Mouse (Mus musculus): ENCODE measurements at regions not wholly inside any gene's neighbourhood (a gene's known extent, or its start where the extent isn't known, plus 50 kb on each side); places are given as distances from the start of the nearest gene placed in this dataset.

- no peak overlapping the region for H3K27ac ChIP-seq (ENCODE audit: low read depth, low read length)
- H3K9me3 ChIP-seq (ENCODE audit: low read length): no peaks in the 10 kb centered on the region
- 48% methylated on average over 1 of the region's 1 CpGs for WGBS
- no peaks in the 10 kb centered on the region for H3K4me1 ChIP-seq (ENCODE audit: insufficient read depth)
- DNase-seq: no peak
- no peaks in the 10 kb centered on the region for H3K36me3 ChIP-seq (ENCODE audit: insufficient read depth)
- H3K9ac ChIP-seq: no peak overlapping the region
- TF ChIP-seq CTCF (IDR thresholded peaks at IDR 0.05; ENCODE audit: low read depth): no peak
- H3K4me2 ChIP-seq (ENCODE audit: low read depth): no peak overlapping the region
- no peaks in the 10 kb centered on the region for H3K27me3 ChIP-seq (ENCODE audit: insufficient read depth, low read length)
- no peak for ATAC-seq
- H3K4me3 ChIP-seq (ENCODE audit: low read depth, low read length): no peak overlapping the region
Observed at GRCm38 (mm10) chr9:84837498-84837897, 475.1 kb upstream of the Gm11114 start.

- no peaks in the 10 kb centered on the region for H3K36me3 ChIP-seq (ENCODE audit: insufficient read depth)
- H3K4me1 ChIP-seq (ENCODE audit: insufficient read depth): no peaks in the 10 kb centered on the region
- TF ChIP-seq CTCF (IDR thresholded peaks at IDR 0.05; ENCODE audit: low read depth): no peak
- no peak for ATAC-seq
- H3K9me3 ChIP-seq (ENCODE audit: low read length): no peaks in the 10 kb centered on the region
- no peak overlapping the region for H3K9ac ChIP-seq
- DNase-seq: no peak
- H3K4me2 ChIP-seq (ENCODE audit: low read depth): no peak overlapping the region
- no peak overlapping the region for H3K27ac ChIP-seq (ENCODE audit: low read depth, low read length)
- H3K27me3 ChIP-seq (ENCODE audit: insufficient read depth, low read length): no peaks in the 10 kb centered on the region
- H3K4me3 ChIP-seq (ENCODE audit: low read depth, low read length): no peak overlapping the region
Observed at GRCm38 (mm10) chr9:84844021-84844420, 468.6 kb upstream of the Gm11114 start.

DNA sequence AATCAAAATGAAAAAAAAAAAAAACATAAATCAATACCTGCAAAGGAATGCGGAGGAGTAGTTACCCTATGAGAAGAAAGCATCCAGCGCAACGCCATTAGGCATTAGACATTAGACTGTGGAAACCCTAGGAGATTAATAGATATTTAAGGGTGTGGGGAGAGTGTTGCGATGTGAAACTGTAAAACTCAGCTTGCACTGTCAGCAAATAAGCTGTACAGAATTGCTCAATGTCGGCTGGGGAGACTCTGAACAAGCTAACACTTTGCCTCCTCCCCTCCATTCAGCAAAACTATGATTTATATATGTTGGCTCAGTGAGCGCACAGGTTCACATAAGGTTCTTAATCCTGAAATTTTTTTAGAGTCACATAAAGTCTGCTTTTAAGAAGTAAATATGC, 451.0 kb upstream of the Gm11114 start:
- no peak for ATAC-seq
- no peak for DNase-seq
- no peak for TF ChIP-seq CTCF (IDR thresholded peaks at IDR 0.05; ENCODE audit: low read depth)

DNA sequence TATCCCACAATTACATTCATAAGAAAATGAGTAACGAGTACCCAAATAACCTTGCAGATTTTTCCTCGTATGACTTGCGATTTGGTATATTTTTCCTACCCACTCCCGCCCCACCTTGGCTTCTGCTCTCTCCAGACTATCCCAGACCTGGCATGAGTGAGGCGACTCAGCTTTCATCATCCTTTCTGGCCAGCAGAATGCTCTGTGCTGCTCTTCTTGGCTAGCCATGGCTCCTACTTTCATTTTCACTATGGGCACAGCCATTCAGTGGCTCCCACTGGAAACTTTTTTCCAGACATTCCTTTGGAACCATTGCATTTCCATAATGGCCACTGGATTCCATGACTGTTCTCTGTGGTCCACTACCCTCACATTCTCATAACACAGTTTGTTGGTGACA, 449.1 kb upstream of the Gm11114 start:
- Histone ChIP-seq H3K27ac (ENCODE audit: low read depth, low read length) (no peak overlapping the region), H3K36me3 (ENCODE audit: insufficient read depth) (no peaks in the 10 kb centered on the region), H3K9ac (no peak overlapping the region), H3K4me3 (ENCODE audit: low read depth, low read length) (no peak overlapping the region), H3K27me3 (ENCODE audit: insufficient read depth, low read length) (no peaks in the 10 kb centered on the region), H3K4me2 (ENCODE audit: low read depth) (no peak overlapping the region), H3K4me1 (ENCODE audit: insufficient read depth) (no peaks in the 10 kb centered on the region), H3K9me3 (ENCODE audit: low read length) (no peaks in the 10 kb centered on the region)
- no peak for TF ChIP-seq CTCF (IDR thresholded peaks at IDR 0.05; ENCODE audit: low read depth)
- ATAC-seq: no peak
- DNase-seq: no peak
- WGBS: 73% methylated on average over 5 of the region's 5 CpGs

More for the DNA sequence above, 451.0 kb upstream of the Gm11114 start:
- Histone ChIP-seq H3K9me3 (ENCODE audit: low read length) (no peaks in the 10 kb centered on the region), H3K4me2 (ENCODE audit: low read depth) (no peak overlapping the region), H3K36me3 (ENCODE audit: insufficient read depth) (no peaks in the 10 kb centered on the region), H3K27me3 (ENCODE audit: insufficient read depth, low read length) (no peaks in the 10 kb centered on the region), H3K9ac (no peak overlapping the region), H3K4me1 (ENCODE audit: insufficient read depth) (no peaks in the 10 kb centered on the region), H3K4me3 (ENCODE audit: low read depth, low read length) (no peak overlapping the region), H3K27ac (ENCODE audit: low read depth, low read length) (no peak overlapping the region)
- WGBS: 90% methylated on average over 6 of the region's 6 CpGs

- ATAC-seq (no peak), DNase-seq (no peak)
- Histone ChIP-seq H3K4me1 (ENCODE audit: insufficient read depth) (no peaks in the 10 kb centered on the region), H3K27ac (ENCODE audit: low read depth, low read length) (no peak overlapping the region), H3K36me3 (ENCODE audit: insufficient read depth) (no peaks in the 10 kb centered on the region), H3K9ac (no peak overlapping the region), H3K4me3 (ENCODE audit: low read depth, low read length) (no peak overlapping the region), H3K4me2 (ENCODE audit: low read depth) (no peak overlapping the region), H3K27me3 (ENCODE audit: insufficient read depth, low read length) (no peaks in the 10 kb centered on the region), H3K9me3 (ENCODE audit: low read length) (no peaks in the 10 kb centered on the region)
- TF ChIP-seq CTCF (IDR thresholded peaks at IDR 0.05; ENCODE audit: low read depth): no peak
- 67% methylated on average over 2 of the region's 2 CpGs for WGBS
Observed at GRCm38 (mm10) chr9:84894148-84894547, 418.4 kb upstream of the Gm11114 start.

GRCm38 (mm10) chr9:84896073-84896472, 416.5 kb upstream of the Gm11114 start:
- H3K27me3 ChIP-seq (ENCODE audit: insufficient read depth, low read length): no peaks in the 10 kb centered on the region
- TF ChIP-seq CTCF (IDR thresholded peaks at IDR 0.05; ENCODE audit: low read depth): no peak
- 53% methylated on average over 2 of the region's 2 CpGs for WGBS
- H3K4me1 ChIP-seq (ENCODE audit: insufficient read depth): no peaks in the 10 kb centered on the region
- DNase-seq: no peak
- H3K4me2 ChIP-seq (ENCODE audit: low read depth): no peak overlapping the region
- no peaks in the 10 kb centered on the region for H3K9me3 ChIP-seq (ENCODE audit: low read length)
- H3K4me3 ChIP-seq (ENCODE audit: low read depth, low read length): no peak overlapping the region
- no peaks in the 10 kb centered on the region for H3K36me3 ChIP-seq (ENCODE audit: insufficient read depth)
- no peak overlapping the region for H3K9ac ChIP-seq
- H3K27ac ChIP-seq (ENCODE audit: low read depth, low read length): no peak overlapping the region
- no peak for ATAC-seq

DNA sequence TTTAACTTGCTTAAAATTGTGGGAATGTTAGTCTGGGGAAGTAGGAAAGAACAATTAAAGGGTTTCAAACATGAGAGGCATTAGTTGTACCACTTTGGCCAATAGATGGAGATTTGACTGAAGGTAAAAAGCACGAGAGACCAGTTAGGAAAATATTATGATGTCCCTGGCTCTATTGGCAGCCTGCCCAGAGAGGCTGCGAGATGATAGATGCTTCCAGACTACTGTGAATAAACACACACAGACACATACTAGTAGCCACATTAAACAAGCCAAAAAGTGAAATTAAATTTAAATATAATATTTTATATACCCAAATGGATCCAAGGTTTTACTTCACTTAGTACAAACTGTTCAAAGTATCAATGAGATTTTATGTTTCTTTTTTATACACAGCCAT, 411.9 kb upstream of the Gm11114 start:
- Histone ChIP-seq H3K36me3 (ENCODE audit: insufficient read depth) (no peaks in the 10 kb centered on the region), H3K9me3 (ENCODE audit: low read length) (no peaks in the 10 kb centered on the region), H3K27ac (ENCODE audit: low read depth, low read length) (no peak overlapping the region), H3K4me3 (ENCODE audit: low read depth, low read length) (no peak overlapping the region), H3K4me1 (ENCODE audit: insufficient read depth) (no peaks in the 10 kb centered on the region), H3K27me3 (ENCODE audit: insufficient read depth, low read length) (no peaks in the 10 kb centered on the region), H3K4me2 (ENCODE audit: low read depth) (no peak overlapping the region), H3K9ac (no peak overlapping the region)
- no peak for TF ChIP-seq CTCF (IDR thresholded peaks at IDR 0.05; ENCODE audit: low read depth)
- ATAC-seq (no peak), DNase-seq (peak; percentile 4)
- 16% methylated on average over 2 of the region's 2 CpGs for WGBS

- Histone ChIP-seq H3K4me2 (ENCODE audit: low read depth) (no peak overlapping the region), H3K4me3 (ENCODE audit: low read depth, low read length) (no peak overlapping the region), H3K27me3 (ENCODE audit: insufficient read depth, low read length) (no peaks in the 10 kb centered on the region), H3K9me3 (ENCODE audit: low read length) (no peaks in the 10 kb centered on the region), H3K36me3 (ENCODE audit: insufficient read depth) (no peaks in the 10 kb centered on the region), H3K27ac (ENCODE audit: low read depth, low read length) (no peak overlapping the region), H3K9ac (no peak overlapping the region), H3K4me1 (ENCODE audit: insufficient read depth) (no peaks in the 10 kb centered on the region)
- WGBS: 81% methylated on average over 3 of the region's 3 CpGs
- TF ChIP-seq CTCF (IDR thresholded peaks at IDR 0.05; ENCODE audit: low read depth): no peak
- DNase-seq: no peak
- no peak for ATAC-seq
Observed at GRCm38 (mm10) chr9:84906244-84906643, 406.3 kb upstream of the Gm11114 start.

Measured in forebrain, postnatal 0 days (tissue).